Mouse (Mus musculus) left cerebral cortex, adult 18-20 months (tissue): ENCODE results near the gene Vipas39. TPM values are rescaled to one million over a fixed set of nuclear protein-coding genes. Genes with fewer than 3 reads are reported as not detected.
A peak's percentile ranks its signal among the peaks of the same experiment; 100 is the strongest.
"Not testable (repeated sequence)": the region's sequence is repeated elsewhere in the genome, so short reads cannot be mapped to it uniquely, and the experiment has no call there.

Source experiments
- DNase-seq, 2 experiments: peaks; one replicate each; pipeline ENCODE4 v3.0.0; 2021 to 2022; ENCODE audit warnings: low spot score in 2 of 2, mixed read lengths in 1 of 2
- long read RNA-seq, 2 experiments: library from polyadenylated mRNA; stranded (forward); transcript quantifications; one replicate each; pipeline ENCODE4 v2.0.0; 2021
- total RNA-seq, 2 experiments: library from RNA; stranded (reverse); gene quantifications; 2 replicates each; pipeline ENCODE4 v1.2.3; 2021

Vipas39 gene
- total RNA-seq = 10 to 100 TPM; 50.9 to 54.3 TPM
- long read RNA-seq, experiment 1, transcript Vipas39-202 (20 exons, 2,524 nt) = major isoform, 25 of 48 reads
- long read RNA-seq, experiment 1, partial matches to known transcripts = 9 of 48 reads
- long read RNA-seq, experiment 1, other reads (novel, unspliced or antisense) = 14 of 48 reads
- long read RNA-seq, experiment 2, transcript Vipas39-202 (20 exons, 2,524 nt) = major isoform, 23 of 36 reads
- long read RNA-seq, experiment 2, partial matches to known transcripts = 10 of 36 reads
- long read RNA-seq, experiment 2, other reads (novel, unspliced or antisense) = 3 of 36 reads

- DNase-seq = peak; percentile 80 to 87
These were observed at the start of gene Vipas39, which contains the start of gene Ahsa1 for GRCm38 (mm10) chr12:87266108-87266826. TSS of gene Vipas39 (minus strand) at chr12:87266256. TSS of gene Ahsa1 (plus strand) at chr12:87266479.

- no peak for DNase-seq
These were observed 47.0 kb upstream of the Vipas39 start for GRCm38 (mm10) chr12:87313098-87313497.

DNA sequence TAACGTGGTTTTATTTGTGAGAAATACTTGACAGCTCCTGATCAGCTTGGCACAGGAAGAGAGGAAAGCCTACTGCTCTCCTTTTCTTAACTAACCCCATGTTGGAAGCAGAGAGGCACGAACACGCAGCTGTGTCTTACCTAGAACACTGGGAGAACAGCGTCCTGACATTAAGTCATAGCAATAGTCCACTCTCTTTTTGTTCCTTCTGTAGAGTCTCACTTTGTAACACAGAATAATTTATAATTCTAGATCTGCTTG is 40.5 kb upstream of the Vipas39 start:
- DNase-seq = not testable (repeated sequence)

- DNase-seq = no peak
These were observed 39.9 kb upstream of the Vipas39 start for GRCm38 (mm10) chr12:87305767-87306583.

DNA sequence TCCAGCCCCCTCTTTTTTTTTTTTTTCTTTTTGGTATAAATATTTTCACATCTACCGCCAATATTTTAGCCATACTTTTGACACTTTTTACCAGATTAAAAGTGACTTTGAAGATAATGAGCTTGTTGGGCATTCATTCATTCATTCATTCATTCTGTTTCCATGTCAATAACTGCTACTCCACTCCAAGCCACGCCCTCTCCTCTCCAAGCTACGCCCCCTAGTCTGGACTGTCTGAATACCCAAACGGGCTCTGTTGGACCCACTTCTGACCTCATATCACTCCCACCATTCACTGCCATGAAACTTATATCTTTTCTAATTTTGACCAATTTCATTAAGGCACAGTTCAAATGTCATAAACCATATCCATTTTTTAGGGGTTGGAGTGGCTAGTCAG is 35.1 kb upstream of the Vipas39 start:
- no peak for DNase-seq

DNA sequence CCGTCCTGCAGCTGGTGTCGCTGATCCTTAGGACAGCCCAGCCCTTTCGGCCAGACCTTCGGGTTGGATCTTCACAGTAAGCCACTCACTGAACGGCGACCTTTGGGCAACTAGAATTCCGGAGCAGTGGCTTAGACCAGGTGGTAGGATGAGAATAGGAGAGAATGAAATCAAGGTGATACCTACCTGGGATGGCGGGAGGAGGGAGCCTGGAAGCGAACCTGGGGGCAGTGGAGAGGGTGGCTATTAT is 34.3 kb upstream of the Vipas39 start:
- DNase-seq = no peak

DNA sequence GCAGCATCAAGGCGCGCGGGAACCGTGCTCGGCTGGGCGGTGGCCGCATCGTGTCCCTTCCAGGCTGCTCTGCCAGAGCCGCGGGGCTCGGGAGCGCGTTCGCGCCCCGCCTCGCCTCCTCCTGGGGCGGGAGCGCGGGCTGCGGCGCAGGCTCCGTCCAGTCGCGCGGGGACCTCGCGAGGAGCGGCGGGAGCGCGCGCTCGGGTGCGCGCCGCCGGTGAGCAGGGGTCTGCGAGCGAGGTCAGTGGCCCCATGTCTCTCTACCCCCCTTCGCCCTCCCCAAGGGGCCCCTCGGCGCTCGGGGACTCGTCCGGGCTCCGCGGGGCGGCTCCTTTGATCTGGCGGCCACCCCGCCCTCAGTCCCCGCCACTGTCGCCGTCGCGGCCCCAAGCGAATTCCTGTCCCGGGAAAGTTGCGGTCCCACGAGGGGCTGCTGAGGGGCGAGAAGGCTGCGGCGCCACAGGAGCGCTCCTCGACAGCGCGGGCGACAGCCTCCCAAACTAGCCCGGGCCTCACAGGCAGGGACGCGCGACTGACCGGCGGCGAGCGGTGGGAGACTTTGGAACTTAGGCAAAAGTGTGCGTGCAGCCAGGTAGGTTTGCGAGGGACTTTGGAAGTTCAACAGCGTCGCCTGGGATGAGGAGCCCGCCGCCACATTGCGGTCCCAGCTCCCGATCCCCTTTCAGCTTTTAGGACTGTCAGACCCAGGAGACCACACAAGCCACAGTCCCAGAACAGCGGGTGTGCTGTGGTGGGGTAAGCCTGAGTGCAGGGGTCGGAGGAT is 33.8 kb upstream of the Vipas39 start, which contains the start of gene Ism2:
Gene Ism2, minus strand, starts transcription at position 49 of the 784 bp plus-strand sequence.
- DNase-seq = peak in 1 of 2 experiments; percentile 10

GRCm38 (mm10) chr12:87299037-87299656 is 33.1 kb upstream of the Vipas39 start:
- peak in 1 of 2 experiments; percentile 16 for DNase-seq

- DNase-seq = no peak
These were observed 27.9 kb upstream of the Vipas39 start for GRCm38 (mm10) chr12:87293934-87294333.

DNA sequence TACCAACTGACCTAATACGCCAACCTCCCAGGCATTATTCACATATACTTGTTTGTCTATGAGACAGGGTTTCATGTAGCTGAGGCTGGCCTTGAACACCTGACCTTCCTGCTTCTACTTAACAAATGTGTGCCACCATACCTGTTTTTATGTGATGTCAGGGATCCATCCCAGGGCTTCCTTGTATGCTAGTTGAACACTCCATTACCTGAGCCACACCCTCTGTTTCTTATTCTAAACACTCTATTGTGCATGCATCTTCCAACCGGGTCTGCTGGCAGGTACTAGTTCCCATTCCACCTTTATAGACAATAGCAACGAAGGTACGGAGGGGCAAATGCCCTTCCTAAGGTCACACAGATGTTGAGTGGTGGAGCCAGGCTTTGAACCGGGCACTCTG is 23.0 kb upstream of the Vipas39 start:
- DNase-seq = no peak

GRCm38 (mm10) chr12:87284726-87285125 is 18.7 kb upstream of the Vipas39 start:
- DNase-seq = no peak

DNA sequence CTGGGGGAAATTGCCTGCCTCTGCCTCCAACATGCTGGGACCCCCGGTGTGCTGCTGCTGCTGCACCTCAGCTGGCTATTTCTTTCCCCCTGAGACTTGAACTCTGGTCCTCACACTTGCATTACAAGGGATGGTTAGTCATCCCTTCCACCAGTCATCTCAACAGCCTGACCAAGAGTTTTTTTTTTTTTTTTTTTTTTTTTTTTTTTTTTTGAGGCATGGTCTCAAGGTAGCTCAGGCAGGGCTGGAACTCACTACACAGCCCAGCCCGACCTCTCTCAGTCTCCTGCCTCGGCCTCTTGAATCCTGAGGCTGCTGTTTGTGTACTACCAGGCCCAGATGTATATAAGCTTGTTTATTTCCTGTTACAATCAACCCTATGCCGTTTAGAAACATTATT is 18.2 kb upstream of the Vipas39 start:
- DNase-seq = no peak

- no peak for DNase-seq
These were observed 17.6 kb upstream of the Vipas39 start for GRCm38 (mm10) chr12:87283706-87284105.

- DNase-seq = no peak
These were observed 16.7 kb upstream of the Vipas39 start for GRCm38 (mm10) chr12:87282743-87283142.

DNA sequence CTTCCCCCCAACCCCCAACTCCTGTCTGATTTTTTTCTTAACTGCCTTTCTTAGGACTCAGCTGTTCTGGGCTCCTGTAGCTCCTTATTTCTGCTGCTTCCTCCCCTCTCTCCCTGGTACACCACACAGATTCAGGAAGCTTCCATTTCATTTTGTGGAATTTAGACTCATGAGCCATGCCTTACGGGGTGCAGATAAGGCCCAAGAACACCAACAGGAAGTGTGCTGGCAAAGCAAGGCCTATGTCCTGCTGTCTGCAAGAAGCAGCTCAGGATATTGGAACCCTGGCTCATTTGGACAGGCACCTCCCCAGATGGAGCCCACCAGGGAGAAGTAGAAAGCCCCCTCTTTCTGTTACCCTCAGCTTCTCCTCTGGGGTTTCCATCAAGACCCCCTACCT is 15.7 kb upstream of the Vipas39 start:
- no peak for DNase-seq

DNA sequence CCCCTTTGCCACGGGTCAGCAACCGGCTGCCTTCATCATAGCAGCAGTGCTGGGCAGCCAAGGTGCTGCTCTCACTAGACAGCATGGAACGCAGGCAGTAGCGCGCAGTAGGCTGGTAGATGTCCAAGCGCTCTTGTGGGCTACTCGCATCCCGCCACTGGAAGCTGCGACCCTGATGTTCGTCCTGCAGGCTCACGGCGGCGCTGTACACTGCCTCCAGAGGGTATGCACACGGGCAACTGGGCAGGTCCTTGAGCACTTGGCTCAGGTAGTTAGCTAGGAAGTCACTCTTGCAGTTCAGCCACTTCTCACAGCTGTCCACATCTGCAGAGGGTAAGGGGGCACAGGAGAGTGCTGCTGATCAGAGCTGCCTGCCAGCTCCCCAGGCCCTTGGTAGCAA is 13.8 kb upstream of the Vipas39 start:
- DNase-seq = no peak

GRCm38 (mm10) chr12:87279350-87279749 is 13.3 kb upstream of the Vipas39 start:
- DNase-seq = no peak

DNA sequence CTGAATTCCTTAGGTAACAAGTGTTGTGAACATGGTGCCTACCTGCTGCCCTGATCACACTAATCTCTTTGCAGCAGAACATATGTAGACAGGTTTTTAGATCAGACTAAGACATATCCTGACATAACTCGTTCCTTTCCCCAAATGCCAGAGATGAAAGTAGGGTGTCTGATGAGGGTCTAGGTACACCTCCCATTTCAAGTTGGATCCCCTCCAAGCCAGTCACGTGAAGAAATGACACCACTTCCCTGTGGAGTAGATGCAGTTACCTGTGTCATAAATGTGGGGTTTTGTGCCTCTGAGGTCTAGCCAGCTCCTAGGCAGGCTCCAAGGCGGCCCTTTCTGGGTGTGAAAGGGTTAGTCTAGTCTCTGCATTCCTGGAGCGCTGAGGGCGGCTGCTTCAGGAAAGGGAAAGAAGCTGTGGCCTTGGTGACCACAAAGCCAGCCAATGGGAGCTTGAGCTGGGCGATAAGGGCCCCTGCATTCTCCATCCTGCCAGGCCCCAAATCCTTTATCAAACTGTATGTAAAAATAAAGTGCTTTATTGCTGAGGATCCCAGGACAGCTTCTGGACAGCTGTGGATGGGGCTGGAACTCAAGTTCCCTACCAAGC is 12.2 kb upstream of the Vipas39 start:
- DNase-seq = no peak

- not testable (repeated sequence) for DNase-seq
These were observed 11.2 kb upstream of the Vipas39 start for GRCm38 (mm10) chr12:87277251-87277650.
